Mouse (Mus musculus): ENCODE results near the gene Mob3a. TPM values are rescaled to one million over a fixed set of nuclear protein-coding genes. Genes with fewer than 3 reads are reported as not detected.

Gene Mob3a
- total and polyA plus RNA-seq, 3 experiments = 56.9 to 84.2 (median 71.4) TPM

- peak overlapping the region; percentile 100 for H3K27ac ChIP-seq (ENCODE audit: insufficient read depth, low read depth)
- H3K79me2 ChIP-seq (replicated peaks; ENCODE audit: control insufficient read depth, extremely low read depth, insufficient read depth, poor library complexity, severe bottlenecking) = peaks cover 30% of the 10 kb centered on the region
- in situ Hi-C loops (cut with MboI; ENCODE audit: low pct_ligation_motif_present, low pct_unique_long_range_greater_than_20kb, low sequenced_read_pairs) (loop anchor here (25.0 kb wide), 1 partner anchor 259 kb away; the partner anchor contains the start of gene Tcf3), dilution Hi-C loops (cut with MboI; ENCODE audit: extremely low pct_ligation_motif_present, extremely low pct_unique_long_range_greater_than_20kb, low sequenced_read_pairs) (no loop called here)
- H3K4me2 ChIP-seq (ENCODE audit: insufficient read depth, low read depth, poor library complexity, severe bottlenecking) = peak overlapping the region; percentile 91
- no peaks in the 10 kb centered on the region for H3K27me3 ChIP-seq (replicated peaks)
- no peak for DNase-seq (ENCODE audit: extremely low read depth)
- TF ChIP-seq IRF4 (IDR thresholded peaks at IDR 0.05; ENCODE audit: low read depth, low read length) = no peak
- TF ChIP-seq E2F4 (IDR thresholded peaks at IDR 0.05; ENCODE audit: insufficient replicate concordance, low read depth, low read length) = no peak
- no peak for TF ChIP-seq HCFC1 (IDR thresholded peaks at IDR 0.05; ENCODE audit: low read depth, low read length)
- TF ChIP-seq BHLHE40 (IDR thresholded peaks at IDR 0.05; ENCODE audit: low read depth, low read length) = peak; percentile 32; the same call in 1 of the 2 replicates
- TF ChIP-seq CHD2 (IDR thresholded peaks at IDR 0.05; ENCODE audit: low read length) = no peak
- TF ChIP-seq GABPA (IDR thresholded peaks at IDR 0.05; ENCODE audit: insufficient replicate concordance, low read depth, low read length) = no peak
- no peak for TF ChIP-seq KAT2A (IDR thresholded peaks at IDR 0.05; ENCODE audit: insufficient replicate concordance, low read length)
- peak; percentile 54; the same call in 1 of the 2 replicates for TF ChIP-seq MYC (IDR thresholded peaks at IDR 0.05; ENCODE audit: low read depth, low read length)
- TF ChIP-seq POLR2A (IDR thresholded peaks at IDR 0.05; ENCODE audit: low read depth, low read length) = peak; percentile 6; the same call in 1 of the 2 replicates
- TF ChIP-seq ZKSCAN1 (IDR thresholded peaks at IDR 0.05; ENCODE audit: borderline replicate concordance, low read depth, low read length) = no peak
- TF ChIP-seq SMC3 (IDR thresholded peaks at IDR 0.05; ENCODE audit: low read depth, low read length) = no peak
- no peak for TF ChIP-seq CTCF (conservative IDR thresholded peaks at IDR 0.05 in 1 of 2, IDR thresholded peaks at IDR 0.05 in 1 of 2; ENCODE audit: low read depth in 2 of 2, low read length in 2 of 2)
- no peak for TF ChIP-seq PAX5 (IDR thresholded peaks at IDR 0.05; ENCODE audit: low read length)
- no peak for TF ChIP-seq USF2 (conservative IDR thresholded peaks at IDR 0.05; ENCODE audit: low read depth, low read length)
- no peak for TF ChIP-seq ELF1 (IDR thresholded peaks at IDR 0.05; ENCODE audit: low read depth, low read length)
- no peak for TF ChIP-seq JUN (IDR thresholded peaks at IDR 0.05; ENCODE audit: insufficient read depth, low read depth, low read length)
- TF ChIP-seq MAX (IDR thresholded peaks at IDR 0.05; ENCODE audit: low read length) = no peak
- TF ChIP-seq NRF1 (IDR thresholded peaks at IDR 0.05; ENCODE audit: low read depth, low read length) = no peak
- TF ChIP-seq POLR2AphosphoS2 (IDR thresholded peaks at IDR 0.05; ENCODE audit: low read depth, low read length) = peak; percentile 42; the same call in 1 of the 2 replicates
- no peak for TF ChIP-seq USF1 (IDR thresholded peaks at IDR 0.05; ENCODE audit: low read depth, low read length)
- TF ChIP-seq TBP (conservative IDR thresholded peaks at IDR 0.05; ENCODE audit: low read depth, low read length) = peak; percentile 74
- no peak for TF ChIP-seq MXI1 (IDR thresholded peaks at IDR 0.05; ENCODE audit: low read depth, low read length)
- TF ChIP-seq ZMIZ1 (IDR thresholded peaks at IDR 0.05; ENCODE audit: low read depth, low read length) = no peak
- no peak for TF ChIP-seq RCOR1 (conservative IDR thresholded peaks at IDR 0.05; ENCODE audit: low read depth, low read length)
- no peak for TF ChIP-seq TCF12 (IDR thresholded peaks at IDR 0.05; ENCODE audit: low read depth, low read length)
- no peak for TF ChIP-seq MAFK (IDR thresholded peaks at IDR 0.05; ENCODE audit: insufficient replicate concordance, low read length)
- TF ChIP-seq UBTF (IDR thresholded peaks at IDR 0.05; ENCODE audit: low read depth, low read length) = 0 out of 2 replicates have a peak, but pooled peaks have one; percentile 30
- no peak for TF ChIP-seq ZC3H11A (IDR thresholded peaks at IDR 0.05; ENCODE audit: low read depth, low read length)
- TF ChIP-seq MEF2A (IDR thresholded peaks at IDR 0.05; ENCODE audit: borderline replicate concordance, low read depth, low read length) = 0 out of 2 replicates have a peak, but pooled peaks have one; percentile 44
- no peak; the same call in 1 of the 2 replicates for TF ChIP-seq CHD1 (IDR thresholded peaks at IDR 0.05; ENCODE audit: low read depth, low read length)
- TF ChIP-seq SIN3A (IDR thresholded peaks at IDR 0.05; ENCODE audit: low read length) = peak; percentile 37
- TF ChIP-seq EP300 (IDR thresholded peaks at IDR 0.05; ENCODE audit: low read length) = peak; percentile 33; the same call in 1 of the 2 replicates
- no peak for TF ChIP-seq ZNF384 (IDR thresholded peaks at IDR 0.05; ENCODE audit: low read depth, low read length)
- TF ChIP-seq ETS1 (conservative IDR thresholded peaks at IDR 0.05; ENCODE audit: low read depth, low read length) = no peak
- no peak for TF ChIP-seq RAD21 (IDR thresholded peaks at IDR 0.05; ENCODE audit: low read depth, low read length)
- TF ChIP-seq NELFE (IDR thresholded peaks at IDR 0.05; ENCODE audit: low read depth, low read length) = no peak
- no peak for TF ChIP-seq MAZ (IDR thresholded peaks at IDR 0.05; ENCODE audit: low read depth, low read length)
- no peak for TF ChIP-seq JUND (conservative IDR thresholded peaks at IDR 0.05; ENCODE audit: low read depth, low read length)
- peak overlapping the region; percentile 39; the same call in 1 of the 2 replicates for H3K9ac ChIP-seq (ENCODE audit: insufficient read depth, low read depth)
- H3K4me1 ChIP-seq (ENCODE audit: control insufficient read depth in 1 of 2, insufficient read depth in 2 of 2) = peaks cover 44 to 81% of the 10 kb centered on the region in 2 experiments
- peak overlapping the region in 2 of 3 experiments; percentile 21 to 46 for H3K4me3 ChIP-seq (replicated peaks in 1 of 3; ENCODE audit: low read depth in 2 of 3, low read length in 2 of 3, poor library complexity in 1 of 3)
- no peaks in the 10 kb centered on the region for H3K9me3 ChIP-seq (replicated peaks; ENCODE audit: low read length)
- H3K36me3 ChIP-seq (replicated peaks in 1 of 2; ENCODE audit: control insufficient read depth in 1 of 2, insufficient read depth in 1 of 2, low read length in 1 of 2) = peaks cover 0 to 23% of the 10 kb centered on the region in 2 experiments
Observed at GRCm38 (mm10) chr10:80696502-80697392, 5.0 kb downstream of the Mob3a start.
